Comparison of ENCODE assay signal across 24 mouse cellular contexts in genomic region chr5:111069503-111069902, GRCm38 (mm10).
A peak's percentile ranks its signal among the peaks of the same experiment; 100 is the strongest.
DNase-seq lines count a peak whose midpoint lies in the region; ATAC-seq and TF ChIP-seq lines count a peak whose summit lies in the region.
"Had no signal": no experiment of that assay in that cellular context is flagged by ENCODE, and none has a peak within 500 bp of the region (broad histone marks: within the 10 kb centered on the region; RNA-seq: fewer than 3 reads in every experiment).

No protein-coding gene starts in this region.

- H3K27me3 ChIP-seq in forebrain, embryonic 16.5 days (replicated peaks; ENCODE audit: control insufficient read depth, insufficient read depth, low read length): no peaks in the 10 kb centered on the region
- H3K27me3 ChIP-seq in midbrain, postnatal 0 days (ENCODE audit: insufficient read depth, low read length): no peaks in the 10 kb centered on the region
- H3K27me3 ChIP-seq: embryonic facial prominence, embryonic 15.5 days; intestine, embryonic 15.5 days had no signal

- no peak overlapping the region for H3K9ac ChIP-seq in forebrain, embryonic 16.5 days (replicated peaks; ENCODE audit: low read depth, low read length)
- H3K9ac ChIP-seq in midbrain, postnatal 0 days (replicated peaks; ENCODE audit: low read length, poor library complexity, severe bottlenecking): no peak overlapping the region
- H3K9ac ChIP-seq: embryonic facial prominence, embryonic 15.5 days; heart, embryonic 15.5 days; hindbrain, embryonic 14.5 days; intestine, embryonic 15.5 days had no signal

- 59% methylated on average over 5 of the region's 5 CpGs for WGBS in forebrain, embryonic 16.5 days
- 79% methylated on average over 5 of the region's 5 CpGs for WGBS in midbrain, postnatal 0 days

- no peak overlapping the region for H3K4me2 ChIP-seq in forebrain, embryonic 16.5 days (ENCODE audit: low read length)
- no peak overlapping the region for H3K4me2 ChIP-seq in midbrain, postnatal 0 days (ENCODE audit: low read depth, low read length, poor library complexity, severe bottlenecking)
- H3K4me2 ChIP-seq: embryonic facial prominence, embryonic 15.5 days; heart, embryonic 11.5 days; heart, embryonic 15.5 days; hindbrain, embryonic 14.5 days; intestine, embryonic 15.5 days had no signal

- no peak overlapping the region for H3K4me3 ChIP-seq in gastrocnemius, adult 2 months
- no peak overlapping the region for H3K4me3 ChIP-seq in forebrain, embryonic 16.5 days (replicated peaks; ENCODE audit: low read length)
- no peak overlapping the region for H3K4me3 ChIP-seq in midbrain, postnatal 0 days (ENCODE audit: low read depth, low read length)
- H3K4me3 ChIP-seq: embryonic facial prominence, embryonic 15.5 days; erythroblast, embryonic 14.5 days; heart, adult 2 months; heart, embryonic 15.5 days; hindbrain, embryonic 10.5 days; intestine, embryonic 15.5 days had no signal

- no peaks in the 10 kb centered on the region for H3K36me3 ChIP-seq in forebrain, embryonic 16.5 days (ENCODE audit: control insufficient read depth, insufficient read depth)
- no peaks in the 10 kb centered on the region for H3K36me3 ChIP-seq in midbrain, postnatal 0 days (ENCODE audit: insufficient read depth, low read length)
- H3K36me3 ChIP-seq: embryonic facial prominence, embryonic 15.5 days; G1E; heart, embryonic 15.5 days; hindbrain, embryonic 10.5 days; intestine, embryonic 15.5 days had no signal

- no peak for TF ChIP-seq CTCF in gastrocnemius, adult 2 months (IDR thresholded peaks at IDR 0.05)
- no peak for TF ChIP-seq CTCF in midbrain, postnatal 0 days (IDR thresholded peaks at IDR 0.05)

- ATAC-seq in forebrain, embryonic 16.5 days: 0 out of 2 replicates have a peak, but pooled peaks have one; percentile 24
- no peak for ATAC-seq in midbrain, postnatal 0 days (ENCODE audit: low FRiP score)
- ATAC-seq: intestine, embryonic 15.5 days had no signal

- peak; percentile 24 for DNase-seq in adrenal gland, postnatal 14 days
- DNase-seq in adrenal gland, postnatal 4 days (ENCODE audit: low spot score in 2 of 2): no peak
- DNase-seq in gastrocnemius, adult 2 months: peak; percentile 38
- no peak for DNase-seq in gastrocnemius, postnatal 25 days
- DNase-seq in lung, postnatal 10 days: peak; percentile 64
- DNase-seq in lung, adult 18-20 months: no peak
- DNase-seq in midbrain, postnatal 0 days (ENCODE audit: low spot score): no peak
- DNase-seq: adrenal gland, postnatal 10 days; B cell, adult 2 months; cerebellum, adult 11 months; cerebellum, adult 8-10 months; cerebellum, postnatal 14 days; embryo, embryonic 11 days; heart, adult 2 months; heart, postnatal 14 days had no signal

- peak overlapping the region; percentile 39 for H3K27ac ChIP-seq in gastrocnemius, adult 2 months
- H3K27ac ChIP-seq in forebrain, embryonic 16.5 days (ENCODE audit: low read length): no peak overlapping the region
- H3K27ac ChIP-seq in midbrain, postnatal 0 days (ENCODE audit: low read depth, low read length): no peak overlapping the region
- H3K27ac ChIP-seq: embryonic facial prominence, embryonic 15.5 days; heart, adult 2 months; heart, embryonic 15.5 days; hindbrain, embryonic 10.5 days; hindbrain, embryonic 14.5 days; intestine, embryonic 15.5 days had no signal

- intact Hi-C loops in gastrocnemius, adult 2 months (cut with DNase I): loop anchor here (5.0 kb wide), 1 partner anchor 87 kb away; no protein-coding TSS in a partner anchor

- H3K4me1 ChIP-seq in forebrain, embryonic 16.5 days (replicated peaks; ENCODE audit: control insufficient read depth, insufficient read depth, low read length): peaks cover 50% of the 10 kb centered on the region
- peaks cover 10% of the 10 kb centered on the region; the same call in 1 of the 2 replicates for H3K4me1 ChIP-seq in midbrain, postnatal 0 days (ENCODE audit: insufficient read depth, low read length)

- H3K9me3 ChIP-seq in forebrain, embryonic 16.5 days (ENCODE audit: control insufficient read depth, low read length): no peaks in the 10 kb centered on the region
- no peaks in the 10 kb centered on the region for H3K9me3 ChIP-seq in midbrain, postnatal 0 days (ENCODE audit: low read length)
- H3K9me3 ChIP-seq: embryonic facial prominence, embryonic 15.5 days; G1E; heart, embryonic 15.5 days; intestine, embryonic 15.5 days had no signal

Comparison
In these comparisons a context has a peak if more than half of its experiments do, and no peak if none do; other contexts are left out.
1. DNase-seq: peak in adrenal gland, postnatal 14 days (single experiment), gastrocnemius, adult 2 months (single experiment) and lung, postnatal 10 days (single experiment); none in adrenal gland, postnatal 4 days (0 of 2), gastrocnemius, postnatal 25 days (single experiment), lung, adult 18-20 months (0 of 2) and midbrain, postnatal 0 days (single experiment).